ENCODE assay signal across 7 mouse cellular contexts in genomic region chr10:62332514-62332913, GRCm38 (mm10). TPM values are rescaled to one million over a fixed set of nuclear protein-coding genes. Genes with fewer than 3 reads are reported as not detected.
DNase-seq lines count a peak whose midpoint lies in the region; ATAC-seq lines count a peak whose summit lies in the region.

No protein-coding gene starts in this region.

- no peaks in the 10 kb centered on the region for H3K9me3 ChIP-seq in heart, embryonic 13.5 days

- peak; percentile 65 for DNase-seq in retina, postnatal 1 day
- no peak for DNase-seq in retina, embryonic 14.5 days (ENCODE audit: low spot score)
- DNase-seq in cerebellum, adult 8-10 months = peak; percentile 69
- DNase-seq in large intestine, adult 2 months (ENCODE audit: low read depth, low spot score) = peak; percentile 83
- peak; percentile 67 for DNase-seq in lung, postnatal 25 days (ENCODE audit: low spot score)
- peak; percentile 66 for DNase-seq in testis, postnatal 10 days (ENCODE audit: low spot score)

- H3K4me2 ChIP-seq in heart, embryonic 13.5 days = peak overlapping the region; percentile 68

- WGBS in heart, embryonic 13.5 days = 9% methylated on average over 7 of the region's 7 CpGs
- 5% methylated on average over 7 of the region's 7 CpGs for WGBS in large intestine, adult 2 months

- no peaks in the 10 kb centered on the region for H3K27me3 ChIP-seq in heart, embryonic 13.5 days (replicated peaks)

- peak overlapping the region; percentile 81 for H3K9ac ChIP-seq in heart, embryonic 13.5 days

- no peaks in the 10 kb centered on the region; the same call in 1 of the 2 replicates for H3K36me3 ChIP-seq in heart, embryonic 13.5 days

- H3K27ac ChIP-seq in heart, embryonic 13.5 days (replicated peaks) = peak overlapping the region; percentile 93

- H3K4me3 ChIP-seq in heart, embryonic 13.5 days = peak overlapping the region; percentile 38

- peaks cover 98% of the 10 kb centered on the region for H3K4me1 ChIP-seq in heart, embryonic 13.5 days

- peak; percentile 63 for ATAC-seq in heart, embryonic 13.5 days (ENCODE audit: extremely low read depth, insufficient number of reproducible peaks, low FRiP score, low TSS enrichment)

RNA-seq across cellular contexts. Expression of gene Hk1, which starts 47.2 kb away (rescaled TPM):
- 163 and 170 TPM in 2 replicates for polyA plus RNA-seq in heart, embryonic 13.5 days (2015; fragmentation: Nextera tagmentation; extraction: Ambion mirVana)
- polyA plus RNA-seq in large intestine, adult 2 months (2012; rRNA removed) = 9.7 and 10.5 TPM in 2 replicates

Comparison
In these comparisons a context has a peak if more than half of its experiments do, and no peak if none do; other contexts are left out.
1. RNA of gene Hk1, which starts 47.2 kb away (polyA plus RNA-seq): 163 to 170 TPM in heart, embryonic 13.5 days; 9.7 to 10.5 TPM in large intestine, adult 2 months; every median in the first group is over 10 times any median in the second.